Mouse (Mus musculus) cerebellum, postnatal 10 days (tissue): ENCODE data around the gene Mob3a.
"Not testable (repeated sequence)": the region's sequence is repeated elsewhere in the genome, so short reads cannot be mapped to it uniquely, and the experiment has no call there.

Source experiments
- DNase-seq, 2 experiments: peaks; one replicate each; pipeline ENCODE4 v3.0.0; 2021; ENCODE audit warnings: mixed read lengths in 2 of 2

Gene Mob3a

GRCm38 (mm10) chr10:80661149-80661548, 40.6 kb downstream of the Mob3a start:
- peak; percentile 66 to 82 for DNase-seq

GRCm38 (mm10) chr10:80659213-80659612, 42.6 kb downstream of the Mob3a start:
- DNase-seq: peak; percentile 89 to 92

- no peak for DNase-seq
Measured at GRCm38 (mm10) chr10:80658841-80659202, 43.0 kb downstream of the Mob3a start.

- DNase-seq: no peak
Measured at GRCm38 (mm10) chr10:80658194-80658840, 43.5 kb downstream of the Mob3a start.

- DNase-seq: peak in 1 of 2 experiments; percentile 50
Measured at GRCm38 (mm10) chr10:80656863-80657623, 44.7 kb downstream of the Mob3a start, which contains the start of gene Btbd2. Gene Btbd2 (minus strand): TSS chr10:80657071.

- DNase-seq: peak; percentile 100
Measured at GRCm38 (mm10) chr10:80656130-80656862, 45.5 kb downstream of the Mob3a start.

GRCm38 (mm10) chr10:80655406-80656129, 46.2 kb downstream of the Mob3a start:
- DNase-seq: peak in 1 of 2 experiments; percentile 51

GRCm38 (mm10) chr10:80654866-80655265, 46.9 kb downstream of the Mob3a start:
- DNase-seq: peak; percentile 57 to 60

- DNase-seq: no peak
Measured at GRCm38 (mm10) chr10:80653156-80653720, 48.5 kb downstream of the Mob3a start.

- no peak for DNase-seq
Measured at GRCm38 (mm10) chr10:80650392-80650791, 51.4 kb downstream of the Mob3a start.

GRCm38 (mm10) chr10:80649910-80650309, 51.9 kb downstream of the Mob3a start:
- not testable (repeated sequence) for DNase-seq

- DNase-seq: no peak
Measured at GRCm38 (mm10) chr10:80646936-80647335, 54.8 kb downstream of the Mob3a start.

- no peak for DNase-seq
Measured at GRCm38 (mm10) chr10:80635345-80635744, 66.4 kb downstream of the Mob3a start.
